Mouse (Mus musculus) spleen, adult 18-20 months (tissue): ENCODE data around the gene Gm19345.

ENCODE experiments used
- DNase-seq, 2 experiments: peaks; one replicate each; pipeline ENCODE4 v3.0.0; 2022; ENCODE audit warnings: mixed read lengths in 2 of 2

The Gm19345 gene

DNA sequence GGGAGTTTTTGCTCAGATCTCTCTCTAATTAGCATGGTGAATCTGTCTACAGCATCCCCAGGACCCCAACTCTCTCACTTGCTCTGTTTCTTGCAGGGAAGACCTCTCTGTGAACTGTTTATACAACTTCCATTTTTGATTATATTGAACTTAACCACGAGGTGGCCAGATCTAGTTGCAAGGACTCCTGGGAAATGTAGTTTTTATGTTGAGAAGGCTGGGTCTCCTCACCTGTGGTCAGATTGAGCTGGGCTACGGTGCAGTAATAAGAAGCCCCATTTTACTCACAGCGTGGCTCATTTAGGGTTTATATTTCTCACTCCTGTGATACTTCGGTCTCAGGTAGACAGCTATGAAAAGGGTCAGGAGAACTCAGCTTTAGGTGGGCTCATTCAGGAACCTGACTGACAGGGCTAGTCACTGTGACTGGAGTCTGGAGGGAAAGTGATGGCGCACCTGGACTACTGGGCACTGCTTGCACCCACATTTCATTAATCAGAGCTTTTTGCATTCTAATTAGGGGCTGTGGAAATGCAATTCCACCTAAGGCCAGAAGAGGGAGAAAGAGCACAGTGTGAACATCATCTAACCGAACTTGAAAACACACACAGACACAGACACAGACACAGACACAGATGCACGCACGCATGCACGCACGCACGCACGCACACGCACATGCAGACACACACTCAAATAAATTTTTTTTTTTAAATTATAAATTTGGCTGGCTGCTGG, 24.3 kb downstream of the Gm19345 start:
- DNase-seq: peak in 1 of 2 experiments; percentile 49

DNA sequence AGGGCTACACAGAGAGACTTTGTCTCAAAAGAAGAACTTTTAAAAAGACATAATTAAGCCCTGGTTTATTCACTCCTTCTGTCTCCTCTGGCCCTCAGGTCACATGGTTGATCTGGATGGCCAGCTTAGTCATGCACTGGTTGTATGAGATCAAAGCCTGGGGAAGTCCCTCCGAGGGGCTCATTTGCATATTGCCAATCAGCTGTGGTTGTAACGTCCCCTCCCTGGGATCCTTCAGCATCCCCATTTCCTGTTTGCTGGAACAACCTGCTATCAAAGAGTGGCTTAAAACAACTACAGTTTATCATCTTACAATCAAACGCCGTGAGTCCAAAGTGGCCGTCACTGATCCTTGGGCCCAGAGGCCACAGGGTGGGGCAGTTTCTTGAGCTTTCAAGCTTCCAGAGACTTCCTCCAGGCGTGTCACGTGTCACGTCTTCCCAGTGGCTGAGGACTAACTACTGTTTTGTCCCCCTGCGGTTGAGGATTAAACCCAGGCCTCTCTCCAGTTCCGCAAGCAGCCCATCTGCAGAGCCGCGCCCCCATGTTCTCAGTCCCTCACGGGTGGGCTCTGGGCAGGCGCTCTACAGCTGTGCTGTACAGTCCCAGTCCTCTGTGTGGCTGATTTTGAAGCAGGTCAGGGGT, 25.1 kb downstream of the Gm19345 start:
- peak; percentile 59 to 60 for DNase-seq

GRCm38 (mm10) chr7:19880754-19881153, 29.0 kb downstream of the Gm19345 start:
- no peak for DNase-seq

GRCm38 (mm10) chr7:19887849-19888248, 36.0 kb downstream of the Gm19345 start, which contains the start of gene Ceacam19:
Ceacam19 (minus strand) TSS chr7:19887965.
- no peak for DNase-seq

DNA sequence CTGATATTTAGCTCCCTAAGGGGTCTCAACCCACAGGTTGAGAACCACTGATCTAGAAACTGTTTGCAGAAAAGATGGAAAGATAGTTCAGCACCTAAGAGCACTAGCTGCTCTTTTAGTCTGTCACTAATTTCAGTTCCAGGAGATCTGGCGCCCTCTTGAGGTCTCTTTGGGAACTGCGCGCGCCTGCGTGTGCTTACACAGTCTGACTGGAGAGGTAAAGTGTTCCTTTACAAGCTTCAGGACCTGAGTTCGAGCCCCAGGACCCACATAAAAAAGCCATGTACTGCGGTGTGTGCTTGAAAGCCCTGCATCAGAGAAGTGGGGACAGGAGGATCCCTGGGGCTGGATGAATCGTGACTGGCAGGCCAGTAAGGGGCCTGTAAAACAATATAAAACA, 38.1 kb downstream of the Gm19345 start:
- peak; percentile 36 to 70 for DNase-seq
